In the genomic region with DNA sequence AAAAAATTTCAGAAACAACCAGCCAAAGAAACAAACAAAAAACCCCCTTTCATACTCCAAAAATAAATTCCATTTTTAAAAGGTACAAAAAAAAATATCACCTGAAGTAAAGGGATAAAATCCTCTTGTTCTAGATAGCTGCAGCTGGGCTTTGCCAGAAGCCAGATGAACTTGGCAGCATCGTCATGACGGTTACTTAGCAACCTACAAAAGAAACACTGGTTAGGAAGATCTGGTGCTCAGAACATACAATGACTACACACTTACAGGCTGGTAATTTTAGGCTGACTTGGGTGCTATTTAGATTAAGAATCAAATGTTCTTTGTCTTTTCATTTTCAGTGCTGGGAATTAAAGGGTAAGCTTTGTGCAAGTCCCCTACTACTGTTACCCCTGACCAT, we compare ENCODE assay signal across 11 mouse cellular contexts.
A peak's percentile ranks its signal among the peaks of the same experiment; 100 is the strongest.
DNase-seq lines count a peak whose midpoint lies in the region; ATAC-seq lines count a peak whose summit lies in the region.
"Had no signal": no experiment of that assay in that cellular context is flagged by ENCODE, and none has a peak within 500 bp of the region (broad histone marks: within the 10 kb centered on the region; RNA-seq: fewer than 3 reads in every experiment).

No protein-coding gene starts in this region.

- no peak overlapping the region for H3K9ac ChIP-seq in hindbrain, embryonic 14.5 days
- no peak overlapping the region for H3K9ac ChIP-seq in hindbrain, embryonic 12.5 days
- no peak overlapping the region for H3K9ac ChIP-seq in hindbrain, embryonic 13.5 days
- H3K9ac ChIP-seq: liver, embryonic 14.5 days; midbrain, embryonic 12.5 days had no signal

- H3K36me3 ChIP-seq in hindbrain, embryonic 14.5 days (replicated peaks; ENCODE audit: control insufficient read depth, insufficient read depth): peaks cover 47% of the 10 kb centered on the region
- peaks cover 30% of the 10 kb centered on the region for H3K36me3 ChIP-seq in hindbrain, embryonic 12.5 days
- peaks cover 37% of the 10 kb centered on the region for H3K36me3 ChIP-seq in hindbrain, embryonic 13.5 days

- intact Hi-C loops in left cerebral cortex, postnatal 14 days (cut with DNase I): loop anchor here (10.0 kb wide), 2 partner anchors 515 to 1175 kb away; a partner anchor contains a TSS

- no peak overlapping the region for H3K4me3 ChIP-seq in hindbrain, embryonic 14.5 days (replicated peaks; ENCODE audit: low read length)
- no peak overlapping the region for H3K4me3 ChIP-seq in hindbrain, embryonic 12.5 days
- H3K4me3 ChIP-seq in hindbrain, embryonic 13.5 days: no peak overlapping the region
- H3K4me3 ChIP-seq: midbrain, embryonic 12.5 days had no signal

- no peaks in the 10 kb centered on the region for H3K9me3 ChIP-seq in hindbrain, embryonic 14.5 days (ENCODE audit: control insufficient read depth, low read length)
- no peaks in the 10 kb centered on the region for H3K9me3 ChIP-seq in hindbrain, embryonic 12.5 days (replicated peaks)
- H3K9me3 ChIP-seq in hindbrain, embryonic 13.5 days: no peaks in the 10 kb centered on the region
- H3K9me3 ChIP-seq: midbrain, embryonic 12.5 days had no signal

- H3K27ac ChIP-seq in hindbrain, embryonic 14.5 days: no peak overlapping the region
- no peak overlapping the region for H3K27ac ChIP-seq in hindbrain, embryonic 12.5 days
- no peak overlapping the region for H3K27ac ChIP-seq in hindbrain, embryonic 13.5 days
- H3K27ac ChIP-seq: kidney, postnatal 0 days; liver, embryonic 14.5 days; midbrain, embryonic 12.5 days had no signal

- DNase-seq in hindbrain, embryonic 14.5 days (ENCODE audit: low spot score): peak; percentile 60
- peak; percentile 90 for DNase-seq in brain, adult 2 months (ENCODE audit: low read depth, low spot score)
- DNase-seq in heart, adult 9 months (ENCODE audit: low spot score in 2 of 2): peak; percentile 55 to 63
- DNase-seq in left cerebral cortex, postnatal 14 days (ENCODE audit: low spot score in 2 of 2): peak; percentile 54 to 83
- no peak for DNase-seq in ovary, postnatal 10 days (ENCODE audit: low spot score)
- DNase-seq: adrenal gland, postnatal 25 days had no signal

- H3K4me2 ChIP-seq in hindbrain, embryonic 14.5 days (replicated peaks): no peak overlapping the region
- no peak overlapping the region for H3K4me2 ChIP-seq in hindbrain, embryonic 12.5 days (replicated peaks)
- H3K4me2 ChIP-seq in hindbrain, embryonic 13.5 days: no peak overlapping the region
- H3K4me2 ChIP-seq: midbrain, embryonic 12.5 days had no signal

- H3K4me1 ChIP-seq in hindbrain, embryonic 14.5 days (replicated peaks; ENCODE audit: control insufficient read depth, insufficient read depth, low read length): no peaks in the 10 kb centered on the region
- H3K4me1 ChIP-seq in hindbrain, embryonic 12.5 days: no peaks in the 10 kb centered on the region
- H3K4me1 ChIP-seq in hindbrain, embryonic 13.5 days (replicated peaks): 0 out of 2 replicates have a peak, but pooled peaks cover 3% of the 10 kb centered on the region

- 50% methylated on average over 2 of the region's 2 CpGs for WGBS in hindbrain, embryonic 14.5 days
- WGBS in hindbrain, embryonic 12.5 days: 65% methylated on average over 2 of the region's 2 CpGs
- 53% methylated on average over 2 of the region's 2 CpGs for WGBS in hindbrain, embryonic 13.5 days

- H3K27me3 ChIP-seq in hindbrain, embryonic 14.5 days (ENCODE audit: control insufficient read depth, insufficient read depth, low read length): no peaks in the 10 kb centered on the region
- no peaks in the 10 kb centered on the region for H3K27me3 ChIP-seq in hindbrain, embryonic 12.5 days
- no peaks in the 10 kb centered on the region for H3K27me3 ChIP-seq in hindbrain, embryonic 13.5 days
- H3K27me3 ChIP-seq: midbrain, embryonic 12.5 days had no signal

- ATAC-seq in hindbrain, embryonic 14.5 days (ENCODE audit: low FRiP score): no peak
- ATAC-seq in hindbrain, embryonic 12.5 days (ENCODE audit: low FRiP score): no peak
- no peak for ATAC-seq in hindbrain, embryonic 13.5 days (ENCODE audit: low FRiP score)
